Mouse (Mus musculus): ENCODE data around the gene Gtse1. TPM values are rescaled to one million over a fixed set of nuclear protein-coding genes. Genes with fewer than 3 reads are reported as not detected.

Gtse1 gene
- polyA plus RNA-seq, 1 experiment from 2014 or later = 27.2 TPM

Other genes with a start within 250 kb of the Gtse1 start
- gene Ppara, start 124.8 kb upstream of the Gtse1 start, polyA plus RNA-seq (2015; fragmentation: Nextera tagmentation; extraction: Ambion mirVana) = 2.8 and 3.3 TPM in 2 replicates
- gene Cdpf1, start 48.0 kb upstream of the Gtse1 start, polyA plus RNA-seq (2015; fragmentation: Nextera tagmentation; extraction: Ambion mirVana) = 22.0 and 29.4 TPM in 2 replicates
- 0.19 and 0.25 TPM in 2 replicates for gene Pkdrej, start 38.0 kb upstream of the Gtse1 start, polyA plus RNA-seq (2015; fragmentation: Nextera tagmentation; extraction: Ambion mirVana)
- 7.3 and 7.4 TPM in 2 replicates for gene Ttc38, start 27.4 kb upstream of the Gtse1 start, polyA plus RNA-seq (2015; fragmentation: Nextera tagmentation; extraction: Ambion mirVana)
- 49.4 and 52.9 TPM in 2 replicates for gene Trmu, start 19.6 kb downstream of the Gtse1 start, polyA plus RNA-seq (2015; fragmentation: Nextera tagmentation; extraction: Ambion mirVana)
- gene Celsr1, start 174.0 kb downstream of the Gtse1 start, polyA plus RNA-seq (2015; fragmentation: Nextera tagmentation; extraction: Ambion mirVana) = 2.9 and 3.1 TPM in 2 replicates
- gene Gramd4, start 197.9 kb downstream of the Gtse1 start, polyA plus RNA-seq (2015; fragmentation: Nextera tagmentation; extraction: Ambion mirVana) = 14.6 and 16.6 TPM in 2 replicates